Mouse (Mus musculus) hindbrain, embryonic 13.5 days (tissue): Measurements from ENCODE around the gene Pdcd6. TPM values are rescaled to one million over a fixed set of nuclear protein-coding genes. Genes with fewer than 3 reads are reported as not detected.

Experiments used
- ATAC-seq: fragments of 200-750 bp; cut with Nextera tagmentation; 2 replicates; pipeline ENCODE4 v1.8.0; 2017; ENCODE audit warnings: moderate TSS enrichment; ENCODE audit not compliant: low FRiP score
- H3K27ac ChIP-seq: fragments of 300-500 bp; sonication (generic); 2 replicates; pipeline ENCODE4 v1.5.1; 2015; ENCODE audit warnings: inconsistent platforms, mild to moderate bottlenecking, moderate library complexity
- H3K27me3 ChIP-seq: fragments of 300-500 bp; sonication (generic); 2 replicates; pipeline ENCODE4 v1.6.1; 2015; ENCODE audit warnings: mild to moderate bottlenecking, inconsistent platforms
- H3K36me3 ChIP-seq: fragments of 300-500 bp; sonication (generic); 2 replicates; pipeline ENCODE4 v1.6.1; 2015; ENCODE audit warnings: mild to moderate bottlenecking, inconsistent platforms
- H3K4me1 ChIP-seq: fragments of 300-500 bp; sonication (generic); replicated peaks from 2 replicates; pipeline ENCODE4 v1.6.1; 2015; ENCODE audit warnings: inconsistent platforms
- H3K4me2 ChIP-seq: fragments of 300-500 bp; sonication (generic); 2 replicates; pipeline ENCODE4 v1.6.1; 2015; ENCODE audit warnings: inconsistent platforms, mild to moderate bottlenecking, moderate library complexity
- H3K4me3 ChIP-seq: fragments of 300-500 bp; sonication (generic); 2 replicates; pipeline ENCODE4 v1.5.1; 2015; ENCODE audit warnings: mild to moderate bottlenecking, inconsistent platforms
- H3K9ac ChIP-seq: fragments of 300-500 bp; sonication (generic); 2 replicates; pipeline ENCODE4 v1.6.1; 2015; ENCODE audit warnings: mild to moderate bottlenecking, inconsistent platforms
- H3K9me3 ChIP-seq: fragments of 300-500 bp; sonication (generic); 2 replicates; pipeline ENCODE4 v1.6.1; 2016; ENCODE audit warnings: inconsistent platforms
- WGBS: fragments of 180-500 bp; shearing (Covaris S2); methylation state at CpG from one replicate; pipeline ENCODE4 v1.1.7; 2015; 5-methylcytosine and 5-hydroxymethylcytosine counted together
- polyA plus RNA-seq: library from polyadenylated mRNA; unstranded; fragments of >200 nt; fragmentation: Nextera tagmentation; extraction: Ambion mirVana; gene quantifications from 2 replicates; pipeline ENCODE4 v1.2.1, GENCODE M21; 2015

Gene Pdcd6
- polyA plus RNA-seq, 1 experiment from 2014 or later, result 119 TPM

GRCm38 (mm10) chr13:74259460-74260230 lies 57.7 kb downstream of the Pdcd6 start:
- WGBS, result 3% methylated on average over 35 of the region's 35 CpGs
- Histone ChIP-seq H3K27ac (no peak overlapping the region), H3K4me2 (peak overlapping the region; percentile 91), H3K36me3 (no peaks in the 10 kb centered on the region), H3K9me3 (no peaks in the 10 kb centered on the region), H3K4me1 (peaks cover 7% of the 10 kb centered on the region; the same call in 1 of the 2 replicates), H3K4me3 (peak overlapping the region; percentile 52), H3K9ac (peak overlapping the region; percentile 75), H3K27me3 (peaks cover 5% of the 10 kb centered on the region)
- peak; percentile 88 for ATAC-seq

Other genes starting within 250 kb of the Pdcd6 start
- gene Slc9a3, start 196.1 kb downstream of the Pdcd6 start, polyA plus RNA-seq, result 0.04 TPM in 2 replicates
- 113 and 114 TPM in 2 replicates for gene Exoc3, start 108.8 kb downstream of the Pdcd6 start, polyA plus RNA-seq
- gene Ahrr, start 25.2 kb downstream of the Pdcd6 start, polyA plus RNA-seq, result 0.49 and 0.61 TPM in 2 replicates
- 202 and 213 TPM in 2 replicates for gene Sdha, start 32.7 kb upstream of the Pdcd6 start, polyA plus RNA-seq
- gene Ccdc127, start 32.7 kb upstream of the Pdcd6 start, polyA plus RNA-seq, result 50.7 and 50.9 TPM in 2 replicates
- not detected in 2 replicates for gene Lrrc14b, start 46.4 kb upstream of the Pdcd6 start, polyA plus RNA-seq
- 5.8 and 6.5 TPM in 2 replicates for gene Zfp72, start 73.3 kb upstream of the Pdcd6 start, polyA plus RNA-seq
- 109 TPM in 2 replicates for gene Ftl1-ps1, start 82.1 kb upstream of the Pdcd6 start, polyA plus RNA-seq
- 17.3 and 17.8 TPM in 2 replicates for gene Zfp825, start 176.4 kb upstream of the Pdcd6 start, polyA plus RNA-seq